Mouse (Mus musculus) midbrain, postnatal 0 days (tissue): ENCODE results near the gene Gm853. TPM values are rescaled to one million over a fixed set of nuclear protein-coding genes. Genes with fewer than 3 reads are reported as not detected.

Experiments used
- ATAC-seq: fragments of 200-750 bp; cut with Nextera tagmentation; 2 replicates; pipeline ENCODE4 v1.8.0; 2017; ENCODE audit warnings: moderate number of reproducible peaks, mild to moderate bottlenecking, moderate TSS enrichment, moderate library complexity; ENCODE audit not compliant: low FRiP score
- DNase-seq: peaks from one replicate; pipeline ENCODE4 v3.0.0-alpha.2; 2015; ENCODE audit warnings: low spot score
- H3K27ac ChIP-seq: fragments of 300-500 bp; sonication (generic); 2 replicates; pipeline ENCODE4 v1.5.1; 2014; ENCODE audit warnings: low read depth, mild to moderate bottlenecking, low read length, mixed read lengths
- H3K27me3 ChIP-seq: fragments of 300-500 bp; sonication (generic); 2 replicates; pipeline ENCODE4 v1.6.1; 2014; ENCODE audit warnings: low read length, control low read depth, mixed read lengths; ENCODE audit not compliant: insufficient read depth
- H3K36me3 ChIP-seq: fragments of 300-500 bp; sonication (generic); 2 replicates; pipeline ENCODE4 v1.6.1; 2014; ENCODE audit warnings: low read length, control low read depth, mixed read lengths; ENCODE audit not compliant: insufficient read depth
- H3K4me1 ChIP-seq: fragments of 300-500 bp; sonication (generic); 2 replicates; pipeline ENCODE4 v1.6.1; 2014; ENCODE audit warnings: mild to moderate bottlenecking, control low read depth, antibody characterized with exemption, low read length, mixed read lengths; ENCODE audit not compliant: insufficient read depth
- H3K4me2 ChIP-seq: fragments of 300-500 bp; sonication (generic); 2 replicates; pipeline ENCODE4 v1.6.1; 2014; ENCODE audit warnings: low read depth, mild to moderate bottlenecking, low read length, mixed read lengths; ENCODE audit not compliant: poor library complexity, severe bottlenecking
- H3K4me3 ChIP-seq: fragments of 300-500 bp; sonication (generic); 2 replicates; pipeline ENCODE4 v1.5.1; 2014; ENCODE audit warnings: low read depth, mild to moderate bottlenecking, low read length, moderate library complexity
- H3K9ac ChIP-seq: fragments of 300-500 bp; sonication (generic); replicated peaks from 2 replicates; pipeline ENCODE4 v1.6.1; 2014; ENCODE audit warnings: mild to moderate bottlenecking, low read length, moderate library complexity, mixed read lengths; ENCODE audit not compliant: poor library complexity, severe bottlenecking
- H3K9me3 ChIP-seq: fragments of 300-500 bp; sonication (generic); 2 replicates; pipeline ENCODE4 v1.6.1; 2016; ENCODE audit warnings: low read length, control low read depth
- CTCF ChIP-seq: IDR thresholded peaks from 2 replicates; pipeline ENCODE4 v1.5.1; 2016; ENCODE audit warnings: antibody characterized with exemption, mild to moderate bottlenecking
- WGBS: fragments of 180-500 bp; shearing (Covaris S2); extraction: QIAGEN DNeasy Blood & Tissue Kit; methylation state at CpG from one replicate; pipeline ENCODE4 v1.1.7; 2014; 5-methylcytosine and 5-hydroxymethylcytosine counted together
- polyA plus RNA-seq: library from polyadenylated mRNA; unstranded; fragments of >200 nt; fragmentation: Nextera tagmentation; extraction: Ambion mirVana; gene quantifications from 2 replicates; pipeline ENCODE4 v1.2.1, GENCODE M21; 2015
- total RNA-seq: library from RNA; depleted of rRNA; stranded (reverse); fragments of >200 nt; gene quantifications from 2 replicates; pipeline ENCODE4 v1.2.3, GENCODE M21; 2014

Gene Gm853
- total and polyA plus RNA-seq, 2 experiments from 2014 or later, result 0.49 TPM; not detected in 1

DNA sequence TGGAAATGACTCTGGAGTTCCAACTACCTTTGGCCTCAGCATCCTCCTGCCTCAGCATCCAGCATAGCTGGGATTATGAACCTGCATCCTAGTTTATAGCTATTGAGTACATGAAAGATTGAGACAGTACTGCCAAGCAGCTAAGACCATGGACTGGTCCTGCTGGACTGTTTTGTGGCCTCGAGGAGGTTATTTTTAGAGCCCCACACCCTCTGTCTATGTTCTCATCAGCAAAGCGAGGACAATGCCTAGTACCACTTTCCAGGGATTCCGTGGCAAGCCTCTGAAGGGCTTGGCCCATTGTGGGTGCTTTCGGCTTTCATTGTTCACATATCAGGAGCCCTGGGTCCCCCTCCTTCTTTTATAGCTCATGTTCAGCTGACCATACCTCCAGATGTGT, 51.8 kb downstream of the Gm853 start:
- Histone ChIP-seq H3K9ac (no peak overlapping the region), H3K4me3 (no peak overlapping the region), H3K4me1 (no peaks in the 10 kb centered on the region; the same call in 1 of the 2 replicates), H3K9me3 (no peaks in the 10 kb centered on the region), H3K27me3 (peaks cover 20% of the 10 kb centered on the region), H3K4me2 (no peak overlapping the region), H3K36me3 (no peaks in the 10 kb centered on the region), H3K27ac (no peak overlapping the region)
- DNase-seq (no peak), ATAC-seq (no peak)
- TF ChIP-seq CTCF, result no peak
- WGBS, result 84% methylated on average over 4 of the region's 4 CpGs

DNA sequence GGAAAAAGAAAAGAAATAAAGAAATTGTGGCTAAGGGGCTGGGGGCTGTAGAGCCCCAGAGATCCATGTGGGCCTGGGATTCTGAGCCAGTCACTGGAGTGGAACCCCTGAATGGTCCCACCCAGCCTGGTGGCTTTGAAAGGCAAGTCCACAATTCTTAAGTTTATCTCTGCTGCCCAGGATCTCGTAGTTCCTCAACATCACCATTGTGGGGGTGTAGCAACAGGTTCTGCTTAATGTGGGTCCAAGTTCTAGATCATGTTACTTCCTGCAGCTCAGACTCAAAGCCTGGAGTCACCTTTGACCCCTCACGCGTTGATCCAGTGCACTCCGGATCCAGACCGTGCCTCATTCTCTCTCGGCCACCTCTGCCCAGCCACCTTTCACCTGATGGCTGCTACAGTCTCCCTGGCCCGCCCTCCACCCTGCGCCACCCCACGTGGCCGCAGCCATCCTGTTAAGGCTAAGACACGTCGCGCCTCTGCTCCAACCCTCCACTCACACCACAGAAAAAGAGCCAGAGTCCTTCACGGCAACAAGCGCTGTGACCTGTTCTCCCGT, 52.7 kb downstream of the Gm853 start:
- Histone ChIP-seq H3K27me3 (peaks cover 11% of the 10 kb centered on the region), H3K9me3 (no peaks in the 10 kb centered on the region), H3K36me3 (no peaks in the 10 kb centered on the region), H3K27ac (no peak overlapping the region), H3K9ac (no peak overlapping the region), H3K4me1 (no peaks in the 10 kb centered on the region; the same call in 1 of the 2 replicates), H3K4me2 (no peak overlapping the region), H3K4me3 (no peak overlapping the region)
- DNase-seq (no peak), ATAC-seq (no peak)
- no peak for TF ChIP-seq CTCF
- WGBS, result 84% methylated on average over 16 of the region's 16 CpGs

DNA sequence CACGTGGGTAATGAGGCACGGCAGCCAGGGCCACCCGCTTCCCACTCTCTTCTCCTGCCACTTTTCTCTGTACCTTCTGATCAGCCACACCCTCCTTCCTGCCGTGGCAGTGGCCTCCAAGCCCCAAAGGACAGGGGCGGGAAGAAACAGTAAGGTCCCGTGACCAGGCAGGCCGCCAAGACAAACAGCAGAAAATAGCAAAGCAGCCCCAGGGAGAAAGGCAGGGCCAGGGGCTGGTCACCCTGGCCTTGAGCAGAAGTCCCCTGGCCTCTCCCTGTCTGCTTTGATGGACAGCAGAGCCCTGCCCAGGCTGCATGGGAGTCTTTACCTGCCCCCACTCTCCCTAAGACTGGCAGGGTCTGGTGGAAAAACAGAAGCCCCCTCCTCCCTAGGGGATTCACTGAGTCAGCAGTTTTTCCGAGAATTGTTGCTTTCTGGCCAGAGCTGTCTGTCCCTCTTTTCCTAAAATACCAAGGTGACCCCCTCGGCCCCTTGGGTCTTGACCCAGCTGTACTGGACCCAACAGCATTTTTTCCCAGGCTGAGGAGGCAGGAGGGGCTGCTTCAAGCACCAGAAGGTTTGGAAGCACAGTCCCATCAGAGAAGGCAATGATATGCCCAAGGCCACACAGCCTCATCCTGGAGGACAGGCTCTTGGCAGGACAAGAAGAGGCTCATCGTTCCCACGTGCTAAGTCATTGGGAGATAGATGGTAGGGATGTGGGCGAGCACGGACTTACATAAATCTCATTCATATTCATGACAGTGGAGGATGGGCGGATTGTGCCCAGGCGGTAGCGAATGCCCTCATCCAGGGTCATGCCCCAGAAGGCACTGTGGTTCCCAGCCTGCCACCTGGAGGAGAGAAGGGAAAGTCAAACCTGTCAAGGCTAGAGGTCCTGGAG, 53.7 kb downstream of the Gm853 start:
- ATAC-seq, result no peak
- no peak for TF ChIP-seq CTCF
- peak; percentile 47 for DNase-seq
- H3K27ac ChIP-seq, result no peak overlapping the region
- no peak overlapping the region for H3K4me2 ChIP-seq
- H3K9me3 ChIP-seq, result no peaks in the 10 kb centered on the region
- no peak overlapping the region for H3K4me3 ChIP-seq
- H3K36me3 ChIP-seq, result no peaks in the 10 kb centered on the region
- WGBS, result 31% methylated on average over 16 of the region's 16 CpGs
- 0 out of 2 replicates have a peak overlapping the region, but pooled peaks have one; percentile 3 for H3K9ac ChIP-seq
- H3K27me3 ChIP-seq, result peaks cover 3% of the 10 kb centered on the region
- H3K4me1 ChIP-seq, result no peaks in the 10 kb centered on the region; the same call in 1 of the 2 replicates

DNA sequence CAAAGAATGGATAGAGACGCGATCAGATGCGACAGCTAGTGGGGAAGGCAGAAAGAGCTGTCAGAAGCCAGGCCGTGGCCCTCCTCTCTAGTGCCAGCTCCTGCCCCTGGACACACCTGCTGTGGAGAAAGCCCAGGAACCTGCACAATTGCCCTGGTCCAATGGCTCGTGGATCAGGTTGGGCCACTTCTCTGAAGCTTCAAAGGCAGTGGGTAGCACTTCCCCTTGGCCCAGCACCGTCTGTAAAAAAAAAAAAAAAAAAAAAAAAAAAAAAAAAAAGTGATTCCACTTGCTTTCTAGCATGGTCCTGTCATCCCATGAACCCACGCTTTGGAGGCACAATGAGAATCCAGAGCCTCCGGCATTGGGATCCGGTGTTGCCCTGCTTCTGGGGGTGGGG, 54.4 kb downstream of the Gm853 start:
- Histone ChIP-seq H3K4me3 (no peak overlapping the region), H3K27me3 (peaks cover 4% of the 10 kb centered on the region; the same call in 1 of the 2 replicates), H3K9ac (no peak overlapping the region), H3K4me1 (no peaks in the 10 kb centered on the region; the same call in 1 of the 2 replicates), H3K36me3 (no peaks in the 10 kb centered on the region), H3K9me3 (no peaks in the 10 kb centered on the region), H3K4me2 (0 out of 2 replicates have a peak overlapping the region, but pooled peaks have one; percentile 1), H3K27ac (no peak overlapping the region)
- no peak for DNase-seq
- ATAC-seq, result no peak
- TF ChIP-seq CTCF, result no peak
- 48% methylated on average over 9 of the region's 9 CpGs for WGBS

DNA sequence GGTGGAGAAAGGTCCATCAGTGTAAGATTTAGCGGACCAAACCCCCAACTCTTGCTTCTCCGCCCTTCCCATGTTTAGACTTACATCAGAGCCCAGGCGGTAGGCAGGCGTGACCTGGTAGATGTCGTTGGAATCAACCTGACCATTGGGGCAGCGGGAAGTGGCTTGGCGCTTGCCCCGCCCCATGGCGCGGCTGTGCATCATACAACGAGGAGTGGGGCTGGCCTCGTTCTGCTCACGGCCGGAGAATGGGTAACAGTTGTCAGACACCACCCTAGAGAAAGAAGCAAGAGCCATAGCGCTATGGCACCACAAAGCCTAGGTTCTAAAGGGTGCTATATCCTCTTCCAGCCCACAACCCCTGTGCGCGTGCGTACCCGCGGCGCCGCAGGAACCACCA, 54.9 kb downstream of the Gm853 start:
- Histone ChIP-seq H3K27ac (no peak overlapping the region), H3K36me3 (no peaks in the 10 kb centered on the region), H3K9me3 (no peaks in the 10 kb centered on the region), H3K4me1 (no peaks in the 10 kb centered on the region; the same call in 1 of the 2 replicates), H3K27me3 (peaks cover 4% of the 10 kb centered on the region; the same call in 1 of the 2 replicates), H3K4me2 (0 out of 2 replicates have a peak overlapping the region, but pooled peaks have one; percentile 1), H3K4me3 (no peak overlapping the region), H3K9ac (no peak overlapping the region)
- TF ChIP-seq CTCF, result no peak
- DNase-seq (no peak), ATAC-seq (no peak)
- 59% methylated on average over 22 of the region's 22 CpGs for WGBS

DNA sequence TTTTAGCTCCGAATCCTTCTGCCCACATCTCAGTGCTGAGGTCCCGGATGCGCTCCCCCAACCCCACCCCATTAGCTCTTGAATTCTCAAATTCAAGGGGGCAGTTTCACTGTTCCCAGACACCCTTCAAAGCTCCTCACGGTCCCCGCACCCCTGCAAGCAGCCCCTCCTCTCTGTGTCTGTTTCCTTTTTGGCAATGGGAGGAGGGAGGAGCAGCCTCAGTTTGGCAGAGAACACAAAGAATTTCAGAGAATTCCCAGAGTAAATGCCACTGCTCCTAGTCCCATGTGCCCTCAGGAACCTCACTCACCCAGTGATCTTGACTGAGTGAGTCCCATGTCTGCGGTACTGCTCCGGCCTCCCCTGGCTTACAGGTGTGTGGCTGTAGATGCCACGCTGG, 55.6 kb downstream of the Gm853 start:
- H3K36me3 ChIP-seq, result no peaks in the 10 kb centered on the region
- ATAC-seq (no peak), DNase-seq (no peak)
- 81% methylated on average over 8 of the region's 8 CpGs for WGBS
- no peak overlapping the region for H3K4me2 ChIP-seq
- H3K27ac ChIP-seq, result no peak overlapping the region
- H3K4me3 ChIP-seq, result no peak overlapping the region
- H3K4me1 ChIP-seq, result no peaks in the 10 kb centered on the region; the same call in 1 of the 2 replicates
- no peak for TF ChIP-seq CTCF
- peaks cover 4% of the 10 kb centered on the region; the same call in 1 of the 2 replicates for H3K27me3 ChIP-seq
- no peaks in the 10 kb centered on the region for H3K9me3 ChIP-seq
- no peak overlapping the region for H3K9ac ChIP-seq
